Mouse (Mus musculus) lung, postnatal 0 days (tissue): Measurements from ENCODE around the gene Col6a1.

Experiments used
- CTCF ChIP-seq: IDR thresholded peaks from 2 replicates; pipeline ENCODE4 v1.5.1; 2016; ENCODE audit warnings: antibody characterized with exemption, mild to moderate bottlenecking
- EP300 ChIP-seq: IDR thresholded peaks from 2 replicates; pipeline ENCODE4 v1.6.1; 2016; ENCODE audit warnings: antibody characterized with exemption, mild to moderate bottlenecking, control low read depth

DNA sequence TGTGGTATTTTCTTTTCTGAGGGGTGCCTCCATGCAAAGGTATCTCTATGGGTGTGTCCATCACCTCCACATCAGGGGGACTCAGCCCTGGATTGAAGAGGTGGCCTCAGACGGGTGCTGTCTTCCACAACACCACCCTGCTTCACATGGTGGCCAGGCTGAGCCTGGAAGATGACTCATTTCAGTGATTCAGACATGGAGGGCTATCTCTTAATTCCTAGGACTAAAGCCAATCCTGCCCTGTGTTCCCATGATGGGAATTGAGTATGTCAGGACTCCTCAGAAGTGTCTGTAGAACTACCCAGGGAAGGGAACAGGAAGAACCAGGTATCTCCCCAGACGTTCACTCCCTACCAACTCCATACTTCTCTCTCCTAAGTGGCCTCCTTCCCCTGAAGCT is 32.5 kb downstream of the Col6a1 start:
- no peak for TF ChIP-seq CTCF
- TF ChIP-seq EP300: no peak
